Mouse (Mus musculus): Measurements from ENCODE around the gene Pah.
A peak's percentile ranks its signal among the peaks of the same experiment; 100 is the strongest.

The Pah gene

DNA sequence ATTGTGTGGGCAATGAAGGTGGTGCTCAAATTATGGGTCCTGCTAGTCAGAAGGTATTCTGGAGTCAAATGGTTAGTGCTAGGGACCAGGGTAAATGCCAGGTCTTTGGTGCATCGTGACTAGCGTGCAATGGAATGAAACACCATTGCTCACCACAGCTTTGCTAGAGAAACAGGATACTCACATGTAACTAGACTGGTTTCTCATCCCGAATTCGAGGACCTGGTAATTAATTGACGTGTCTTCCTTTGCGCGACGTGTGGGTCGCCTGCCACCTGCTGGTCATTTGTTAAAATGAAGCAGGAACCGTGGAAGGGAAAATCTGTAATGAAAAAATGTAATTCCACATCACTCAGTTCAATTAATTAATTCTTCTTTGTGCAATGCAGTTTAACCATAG lies 17.6 kb upstream of the Pah start:
- DNase-seq (ENCODE audit: low read depth): peak; percentile 28

DNA sequence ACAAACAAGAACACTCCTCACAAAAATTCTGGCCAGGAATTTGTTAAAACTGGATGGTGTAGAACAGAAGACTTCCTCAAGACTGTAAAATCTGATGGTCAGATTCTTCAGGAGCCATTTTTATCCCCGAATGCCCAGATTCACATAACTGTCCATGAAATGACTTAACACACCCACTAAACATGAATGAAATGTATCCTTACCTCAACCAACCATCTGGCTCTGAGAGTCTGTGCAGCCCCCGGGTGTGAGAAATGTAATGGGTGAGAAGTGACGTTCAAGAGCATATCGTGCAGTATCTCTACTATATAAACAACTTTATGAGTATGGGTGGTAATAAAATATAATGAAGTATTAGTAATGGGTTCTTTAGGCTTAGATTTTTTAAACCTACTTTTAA lies 13.0 kb upstream of the Pah start:
- DNase-seq (ENCODE audit: low read depth): no peak

DNA sequence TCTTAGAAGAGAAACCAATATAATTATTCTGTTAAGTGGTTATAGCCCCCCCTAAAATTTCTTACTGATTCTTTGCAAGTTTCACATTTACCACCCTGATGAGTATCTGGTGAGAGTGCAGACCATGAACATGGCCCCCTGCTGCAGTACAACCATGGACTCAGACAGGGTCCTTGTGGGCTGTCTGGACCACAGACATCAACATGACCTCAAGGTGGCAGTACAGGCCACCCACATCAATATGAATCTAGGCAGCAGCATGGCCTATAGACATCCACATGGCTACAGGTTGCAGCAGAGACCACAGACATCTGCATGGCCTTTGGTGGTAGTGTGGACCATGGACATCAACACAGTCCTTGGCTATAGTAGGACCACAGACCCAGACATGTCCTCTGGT lies 8.5 kb upstream of the Pah start:
- peak; percentile 5 for DNase-seq (ENCODE audit: low read depth)

- DNase-seq (ENCODE audit: low read depth): no peak
Observed at GRCm38 (mm10) chr10:87518585-87518984, 3.0 kb upstream of the Pah start.

DNA sequence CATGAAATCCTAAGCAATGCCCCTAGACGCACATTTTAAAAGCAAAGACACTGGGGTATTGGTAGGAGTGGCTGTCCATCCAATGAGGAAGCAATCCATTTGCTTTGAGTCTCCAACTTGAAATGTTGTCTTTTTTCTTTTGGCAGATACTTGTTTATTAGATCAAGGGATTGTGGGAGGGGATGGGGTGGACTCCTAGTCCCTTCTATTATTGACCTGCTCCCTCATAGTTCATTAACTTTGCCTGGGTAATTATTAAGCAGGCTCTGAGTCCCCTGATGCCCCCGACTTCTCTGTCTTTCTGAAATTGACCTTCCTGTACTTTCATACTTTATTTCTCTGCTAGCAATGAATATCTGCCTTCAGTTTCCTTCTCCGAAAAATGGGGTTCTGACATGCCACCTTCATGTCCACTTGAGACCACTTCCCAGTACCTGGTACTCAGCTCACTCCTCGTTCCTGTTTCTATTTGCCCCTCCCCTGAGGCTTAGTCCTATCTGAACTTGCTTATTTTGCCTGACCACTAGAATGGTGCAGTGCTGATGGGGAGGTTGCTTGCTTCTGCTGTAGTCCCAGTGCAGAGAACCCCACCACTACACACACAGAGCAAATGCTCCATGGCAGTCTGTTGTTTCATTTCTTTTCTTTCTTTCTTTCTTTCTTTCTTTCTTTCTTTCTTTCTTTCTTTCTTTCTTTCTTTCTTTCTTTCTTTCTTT lies 1.0 kb upstream of the Pah start:
- no peak for DNase-seq (ENCODE audit: low read depth)

GRCm38 (mm10) chr10:87534172-87534571 lies 12.6 kb downstream of the Pah start:
- no peak for DNase-seq (ENCODE audit: low read depth)

GRCm38 (mm10) chr10:87545759-87546158 lies 24.2 kb downstream of the Pah start:
- no peak for DNase-seq (ENCODE audit: low read depth)

DNA sequence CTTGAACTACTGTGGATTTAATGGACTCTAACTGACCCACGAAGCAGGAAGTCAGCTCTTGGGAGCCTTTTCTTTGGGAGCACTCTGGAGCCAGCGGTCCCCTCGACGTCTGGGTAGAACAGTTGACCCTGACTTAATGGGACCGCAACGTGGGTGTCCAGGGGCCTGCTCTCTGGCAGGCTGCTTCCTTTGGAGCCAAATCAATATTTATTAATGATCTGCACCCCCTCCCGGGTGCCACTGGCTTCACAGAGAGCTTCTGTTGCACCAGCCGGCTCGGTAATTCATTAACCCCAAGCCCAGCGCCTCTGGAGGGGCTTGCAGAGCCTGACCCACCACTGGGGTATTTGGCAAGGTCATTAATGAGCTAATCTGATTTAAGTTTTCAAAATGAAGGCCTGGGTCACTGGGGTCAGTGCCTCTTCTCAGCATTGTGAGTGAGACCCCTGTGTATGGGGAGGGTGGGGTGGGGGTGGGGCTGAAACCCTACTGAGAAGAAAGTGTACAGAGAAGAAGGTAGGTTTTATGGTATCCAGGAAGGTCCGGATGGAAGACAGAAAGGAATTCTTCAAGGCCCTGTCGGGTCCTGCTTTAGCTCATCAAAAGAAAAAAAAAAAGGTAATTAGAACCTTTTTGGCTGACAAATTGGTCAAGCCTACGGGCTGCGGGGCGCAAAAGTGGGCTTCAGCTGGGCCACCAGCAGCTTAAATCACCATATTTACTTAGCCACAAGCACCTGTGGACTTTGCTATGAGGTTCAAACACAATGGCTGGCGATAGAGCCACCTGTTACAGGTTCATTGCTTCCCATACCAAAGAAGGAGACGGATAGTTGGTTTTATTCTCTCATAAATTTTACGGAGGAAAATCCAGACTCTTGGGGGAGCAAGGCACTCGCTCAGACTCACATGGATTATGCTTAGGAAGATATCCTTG lies 25.0 kb downstream of the Pah start:
- no peak for DNase-seq (ENCODE audit: low read depth)

DNA sequence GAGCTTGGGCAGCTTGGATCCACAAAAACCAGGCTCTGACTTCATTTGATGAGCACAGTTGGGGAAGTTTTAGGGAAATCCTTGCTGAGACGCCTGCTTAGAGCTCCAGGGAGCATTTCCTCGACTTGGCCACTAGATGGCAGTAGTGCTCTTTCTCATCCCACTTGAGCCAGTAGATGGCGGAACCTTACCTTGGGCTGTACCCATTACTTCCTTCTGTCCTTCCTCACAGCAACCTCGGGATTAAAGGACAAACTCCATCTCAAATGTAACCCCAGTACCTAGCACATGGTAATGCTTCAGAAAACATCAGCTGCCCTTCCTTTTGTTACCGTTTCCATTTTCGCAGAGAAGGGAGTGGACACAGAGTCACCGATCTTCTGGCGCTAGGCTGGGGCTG lies 31.1 kb downstream of the Pah start:
- peak; percentile 63 for DNase-seq (ENCODE audit: low read depth)

- no peak for DNase-seq (ENCODE audit: low read depth)
Observed at GRCm38 (mm10) chr10:87556441-87556840, 34.8 kb downstream of the Pah start.

GRCm38 (mm10) chr10:87563818-87564217 lies 42.2 kb downstream of the Pah start:
- no peak for DNase-seq (ENCODE audit: low read depth)

GRCm38 (mm10) chr10:87565712-87566111 lies 44.1 kb downstream of the Pah start:
- no peak for DNase-seq (ENCODE audit: low read depth)

DNA sequence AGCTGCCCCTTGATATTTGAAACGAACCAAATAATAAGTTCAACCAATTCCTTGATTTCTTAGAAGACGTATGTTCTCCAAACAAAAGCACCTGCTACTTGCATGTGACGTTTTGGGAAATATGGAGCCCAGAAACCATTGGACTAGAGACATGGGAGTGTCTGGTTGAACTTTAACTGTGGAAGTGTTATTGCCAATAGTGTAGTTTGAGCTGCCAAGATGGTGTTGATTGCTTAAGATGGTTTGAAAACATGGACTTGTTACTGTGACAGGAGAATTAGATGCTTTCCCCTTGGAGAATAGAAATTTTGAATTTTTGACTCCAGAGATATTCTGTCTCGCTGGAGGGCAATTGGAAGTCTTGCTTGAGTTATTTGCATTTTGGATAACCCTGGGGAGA lies 50.9 kb downstream of the Pah start:
- no peak for DNase-seq (ENCODE audit: low read depth)

DNA sequence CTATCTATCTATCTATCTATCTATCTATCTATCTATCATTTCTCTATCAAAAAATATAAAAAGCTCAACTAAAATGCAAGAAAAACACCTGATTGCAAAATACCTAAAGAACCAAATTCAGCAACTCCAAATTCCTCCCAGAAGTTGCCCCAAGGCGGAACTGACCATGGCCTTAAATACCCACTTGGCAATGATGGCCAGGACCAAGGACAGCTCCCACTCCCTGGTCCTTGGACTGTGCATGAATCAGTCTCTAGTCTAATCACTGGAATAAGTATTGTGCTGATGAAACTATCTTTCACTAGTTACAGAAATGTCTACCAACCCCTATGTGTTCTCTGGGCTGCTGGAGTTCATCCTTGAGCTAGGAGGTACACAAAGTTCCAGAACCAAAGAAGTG lies 65.1 kb downstream of the Pah start:
- peak; percentile 34 for DNase-seq (ENCODE audit: low read depth)

GRCm38 (mm10) chr10:87593916-87594315 lies 72.3 kb downstream of the Pah start:
- DNase-seq (ENCODE audit: low read depth): no peak

GRCm38 (mm10) chr10:87596361-87597074 lies 74.9 kb downstream of the Pah start:
- peak; percentile 54 for DNase-seq (ENCODE audit: low read depth)

DNA sequence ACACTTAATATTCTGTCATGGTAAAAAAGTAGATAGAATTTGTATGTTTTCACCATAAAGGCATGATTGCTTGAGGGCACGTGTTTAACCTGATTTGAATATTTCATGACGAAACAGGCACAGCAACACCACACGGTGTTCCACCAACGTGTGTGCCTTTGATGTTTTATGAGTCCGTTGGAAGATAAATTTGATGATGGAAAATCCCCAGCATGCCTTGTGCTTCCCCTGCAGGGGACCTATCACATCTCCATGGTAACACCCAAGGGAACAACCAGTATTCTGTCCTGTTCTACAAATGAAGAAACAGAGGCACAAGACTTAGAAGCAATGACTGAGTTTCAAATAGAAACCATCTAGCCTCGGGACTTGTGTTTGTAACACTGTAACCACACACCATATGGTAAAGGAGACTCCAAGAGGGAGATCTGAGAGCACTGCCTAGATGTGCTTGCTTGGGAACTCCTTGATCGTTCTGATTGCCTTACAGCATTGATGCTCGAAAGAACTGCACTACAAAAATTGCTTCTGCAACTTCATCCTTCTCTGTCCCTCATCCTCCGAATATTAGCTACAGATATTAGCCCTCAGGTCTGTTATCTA lies 75.6 kb downstream of the Pah start:
- DNase-seq (ENCODE audit: low read depth): no peak

DNA sequence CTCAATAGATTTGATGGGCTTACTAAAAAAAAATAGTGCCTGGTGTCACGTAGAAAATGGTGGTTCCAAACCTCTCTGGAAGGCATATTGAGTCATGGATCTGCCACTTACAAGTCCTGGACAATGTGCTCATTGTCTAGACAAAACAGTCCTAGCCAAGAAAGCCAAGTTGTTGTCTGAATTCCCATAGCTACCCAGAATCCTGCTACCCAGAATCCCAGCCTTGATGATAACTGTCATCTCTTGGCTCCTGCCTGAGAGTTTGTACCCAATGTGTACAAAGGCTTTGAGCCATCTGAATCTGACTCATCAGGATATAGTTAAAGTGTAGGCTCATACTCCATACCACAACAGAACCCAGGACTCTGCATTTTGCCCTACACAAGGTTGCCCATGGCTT lies 80.6 kb downstream of the Pah start:
- DNase-seq (ENCODE audit: low read depth): no peak

DNA sequence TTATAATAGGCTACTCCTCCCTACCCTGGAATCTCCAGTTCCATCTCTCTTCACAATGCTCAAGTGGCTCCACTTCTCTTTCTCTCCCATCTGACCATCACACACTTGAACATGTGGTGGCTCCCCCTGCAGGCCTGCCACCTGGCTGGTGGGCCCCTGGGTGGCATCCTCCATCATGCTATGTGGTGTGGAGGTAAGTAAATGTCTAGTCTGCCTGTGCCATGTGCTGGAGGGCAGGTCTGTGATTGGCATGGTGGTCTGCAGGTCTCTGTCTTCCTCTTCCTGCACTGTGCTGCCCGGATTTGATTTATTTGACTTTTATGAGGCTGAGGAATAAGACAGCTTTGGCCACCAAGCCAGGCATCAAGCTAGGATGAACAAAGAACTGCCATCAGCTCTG lies 103.6 kb downstream of the Pah start:
- no peak for DNase-seq (ENCODE audit: low read depth)
